Mouse (Mus musculus) CD8-positive naive resting alpha-beta T cell, adult 2 months (primary cell): ENCODE measurements around the gene Spata31d1c.

Source experiments
- DNase-seq, 2 experiments: peaks; one replicate each; pipeline ENCODE4 v3.0.0; 2022; ENCODE audit warnings: low read depth in 2 of 2, low spot score in 2 of 2

Gene Spata31d1c

DNA sequence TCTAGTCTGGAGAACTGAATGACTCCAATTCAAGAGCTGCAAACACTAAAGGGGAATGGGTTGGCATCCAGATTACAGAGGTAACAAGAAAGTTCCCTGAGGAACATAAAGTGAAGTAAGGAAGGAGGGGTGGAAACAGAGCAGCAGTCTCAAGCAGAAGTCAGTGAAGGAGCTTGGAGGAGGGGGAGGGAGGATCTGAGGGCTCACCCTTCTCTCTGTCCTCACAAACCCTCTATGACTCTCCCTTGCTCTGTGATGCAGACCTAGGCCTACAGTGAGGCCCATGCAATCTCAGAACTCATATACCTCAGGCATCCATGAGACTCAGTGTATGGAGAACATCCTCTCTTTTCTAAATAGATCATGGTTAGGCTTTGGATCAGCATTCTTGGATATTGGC is at the start of gene Spata31d1c:
TSS of gene Spata31d1c (plus strand) at position 301 of the 400 bp plus-strand sequence.
- DNase-seq = no peak

DNA sequence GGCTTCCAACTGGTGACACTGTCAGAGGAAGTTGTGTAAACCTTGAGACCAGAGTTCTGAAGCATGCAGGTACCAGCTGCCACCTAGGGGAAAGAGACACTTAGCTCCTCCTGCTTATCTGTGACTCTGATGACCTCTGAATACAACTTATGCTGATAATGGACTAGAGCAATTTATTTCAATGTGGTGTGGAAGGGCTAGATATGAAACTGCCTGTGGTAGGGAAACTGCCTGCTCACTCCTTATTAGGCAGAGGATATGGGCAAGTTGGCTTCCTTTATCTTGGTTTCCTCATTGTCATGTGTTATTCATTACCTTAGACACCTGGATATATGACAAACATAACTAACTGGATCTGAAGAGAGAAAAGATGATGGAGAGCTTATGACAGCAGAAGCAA is 44.0 kb upstream of the Spata31d1c start:
- no peak for DNase-seq

DNA sequence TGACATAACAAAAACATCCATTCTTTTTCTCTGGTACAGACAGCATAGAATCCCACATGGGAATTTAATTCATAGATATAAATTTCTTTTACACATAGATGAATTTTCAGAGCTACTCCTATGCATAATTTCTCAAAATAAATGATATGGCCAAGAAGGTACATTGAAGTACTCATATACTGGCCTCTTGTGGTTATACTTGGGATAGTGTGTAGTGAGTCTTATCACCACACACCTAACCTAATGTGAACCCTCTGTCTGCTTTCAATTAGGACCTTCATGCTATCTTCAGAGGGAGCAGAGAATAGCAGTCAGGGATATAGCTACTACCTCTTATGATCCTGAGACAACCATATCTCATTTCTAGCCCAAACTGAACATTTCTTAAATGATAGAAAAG is 27.4 kb upstream of the Spata31d1c start:
- no peak for DNase-seq

DNA sequence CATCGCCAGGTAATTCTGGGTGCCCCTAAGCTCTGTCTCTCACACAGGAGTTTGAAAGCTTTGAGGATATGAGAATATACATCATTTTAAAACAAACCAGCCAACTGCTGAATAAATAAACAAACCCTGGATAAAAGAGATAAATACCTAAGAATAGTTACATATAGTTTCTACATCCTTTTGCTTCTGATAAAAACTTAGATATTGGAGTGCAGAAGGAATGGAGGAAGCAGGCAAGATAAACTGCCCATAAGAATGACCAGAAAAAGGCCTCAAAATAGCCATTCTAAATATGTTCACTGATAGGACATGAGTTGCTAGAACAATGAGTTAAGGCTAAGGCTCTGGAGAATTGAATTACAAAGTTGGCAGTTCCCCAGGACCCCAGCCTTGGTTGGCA is 26.1 kb upstream of the Spata31d1c start:
- no peak for DNase-seq

DNA sequence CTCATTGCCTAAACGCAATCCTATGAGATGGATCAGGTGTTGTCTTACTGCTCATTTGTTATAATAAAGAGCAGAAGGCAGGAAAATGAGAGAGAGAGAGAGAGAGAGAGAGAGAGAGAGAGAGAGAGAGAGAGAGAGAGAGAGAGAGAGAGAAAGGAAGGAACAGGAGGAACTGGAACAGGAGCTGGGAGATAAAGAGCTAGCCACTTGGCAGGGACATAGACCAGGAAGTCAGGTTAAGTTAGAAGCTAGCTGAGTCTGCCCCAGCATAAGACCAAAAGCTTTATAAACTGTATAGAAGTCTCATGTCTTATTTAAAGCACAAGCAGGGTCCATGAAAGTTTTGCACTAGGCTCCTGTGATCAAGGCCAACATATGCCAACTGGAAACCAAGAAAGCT is 24.9 kb upstream of the Spata31d1c start:
- DNase-seq = no peak

DNA sequence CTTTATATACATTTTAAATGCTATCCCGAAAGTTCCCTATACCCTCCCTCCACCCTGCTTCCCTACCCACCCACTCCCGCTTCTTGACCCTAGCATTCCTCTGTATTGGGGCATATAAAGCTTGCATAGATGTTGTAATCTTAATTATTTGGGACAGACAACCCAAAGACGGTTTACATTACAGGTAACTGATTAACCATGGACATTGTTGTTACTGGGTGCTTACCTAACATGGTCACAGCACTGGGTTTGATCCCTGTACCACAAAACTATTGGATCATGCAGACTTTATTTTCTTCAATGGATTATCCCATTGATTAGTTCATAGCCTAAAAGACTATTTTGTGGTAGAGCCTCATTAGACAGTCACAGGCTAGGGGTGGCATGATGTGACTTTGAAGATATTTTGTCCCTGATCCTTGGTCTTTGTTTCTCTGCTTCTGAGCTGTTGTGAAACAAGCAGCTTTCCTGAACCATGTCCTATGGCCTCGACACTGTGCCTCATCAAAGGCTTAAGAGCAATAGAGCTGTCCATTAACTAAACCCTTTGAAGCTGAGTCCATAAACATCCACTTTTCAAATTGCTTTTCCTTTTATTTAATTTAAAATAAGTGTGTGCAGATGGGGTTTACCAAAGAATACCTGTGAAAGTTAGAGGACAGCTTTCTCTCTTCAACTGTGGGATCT is 21.7 kb upstream of the Spata31d1c start:
- no peak for DNase-seq

DNA sequence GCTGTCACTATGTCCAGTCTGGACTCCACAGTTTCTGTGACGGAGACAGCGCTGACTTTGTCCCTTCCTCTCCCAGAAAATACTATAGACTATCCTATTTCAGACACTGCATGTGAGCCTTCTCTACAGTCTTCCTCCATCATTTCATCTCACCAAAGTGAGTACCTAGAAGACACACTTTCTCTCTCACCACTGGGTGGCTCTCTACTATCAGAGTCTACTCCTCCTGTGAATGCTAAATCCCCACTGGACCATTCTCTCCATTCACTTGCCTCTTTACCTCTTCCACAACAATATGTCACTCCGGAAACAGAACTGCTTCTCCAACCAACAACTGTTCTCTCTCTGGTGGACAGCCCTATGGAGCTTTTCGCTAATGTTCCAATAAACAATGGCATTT is 2.2 kb downstream of the Spata31d1c start:
- DNase-seq = no peak

DNA sequence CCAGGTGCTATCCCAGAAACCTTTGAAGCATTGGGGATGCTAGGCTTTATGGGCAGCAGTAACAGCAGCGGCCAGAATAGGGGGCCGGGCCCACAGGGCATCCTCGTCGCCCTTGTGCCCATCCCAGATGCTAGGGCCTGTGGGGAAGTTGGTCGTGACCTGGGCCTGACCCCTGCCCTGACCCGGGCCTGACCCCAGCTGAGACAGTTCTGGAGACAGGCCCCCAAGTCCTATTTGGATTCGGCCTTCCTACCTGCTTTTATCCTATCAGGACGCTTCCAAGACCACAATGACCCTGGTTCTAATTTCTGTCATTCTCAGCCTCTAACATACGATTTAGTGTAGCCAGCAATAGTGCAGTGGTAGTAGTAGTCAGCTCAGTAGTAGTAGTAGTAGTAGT is 19.8 kb downstream of the Spata31d1c start, which contains the start of gene Prss47:
TSS of gene Prss47 (minus strand) at position 101 of the 400 bp plus-strand sequence.
- no peak for DNase-seq

DNA sequence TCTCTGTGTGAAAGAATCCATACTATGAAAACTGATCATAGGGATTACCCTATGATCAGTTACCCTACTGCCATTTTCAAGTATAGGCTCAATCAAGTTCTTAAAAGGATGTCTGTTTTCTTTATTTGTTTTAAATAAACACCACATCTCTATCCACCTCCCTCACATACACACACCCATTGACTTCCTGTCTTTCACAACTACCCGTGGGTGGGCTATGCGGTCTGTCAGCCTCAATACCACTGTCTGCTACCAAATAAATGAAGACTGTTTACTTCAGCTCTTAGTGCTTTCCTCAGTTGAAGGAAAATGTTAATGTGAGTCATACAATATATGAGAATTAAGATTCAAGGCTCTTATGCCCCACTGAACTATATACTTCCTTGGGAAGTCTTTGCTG is 37.1 kb downstream of the Spata31d1c start:
- no peak for DNase-seq
